Mouse (Mus musculus) stomach, embryonic 16.5 days (tissue): ENCODE data around the gene Dnah17. TPM values are rescaled to one million over a fixed set of nuclear protein-coding genes. Genes with fewer than 3 reads are reported as not detected.

ENCODE experiments used
- ATAC-seq: fragments of 200-750 bp; cut with Nextera tagmentation; 2 replicates; pipeline ENCODE4 v1.8.0; 2017; ENCODE audit warnings: moderate number of reproducible peaks, moderate TSS enrichment; ENCODE audit not compliant: insufficient read depth, low FRiP score
- H3K27ac ChIP-seq: fragments of 300-500 bp; sonication (generic); 2 replicates; pipeline ENCODE4 v1.5.1; 2014; ENCODE audit warnings: low read length
- H3K27me3 ChIP-seq: fragments of 300-500 bp; sonication (generic); 2 replicates; pipeline ENCODE4 v1.6.1; 2014; ENCODE audit warnings: low read length, control low read depth, mixed read lengths; ENCODE audit not compliant: control insufficient read depth, insufficient read depth
- H3K36me3 ChIP-seq: fragments of 300-500 bp; sonication (generic); 2 replicates; pipeline ENCODE4 v1.6.1; 2014; ENCODE audit warnings: low read length; ENCODE audit not compliant: control insufficient read depth, insufficient read depth
- H3K4me1 ChIP-seq: fragments of 300-500 bp; sonication (generic); 2 replicates; pipeline ENCODE4 v1.6.1; 2014; ENCODE audit warnings: low read length, control low read depth, mixed read lengths; ENCODE audit not compliant: control insufficient read depth, insufficient read depth
- H3K4me2 ChIP-seq: fragments of 300-500 bp; sonication (generic); 2 replicates; pipeline ENCODE4 v1.6.1; 2014; ENCODE audit warnings: low read depth, low read length, mixed read lengths
- H3K4me3 ChIP-seq: fragments of 300-500 bp; sonication (generic); replicated peaks from 2 replicates; pipeline ENCODE4 v1.5.1; 2014; ENCODE audit warnings: mild to moderate bottlenecking, low read length
- H3K9ac ChIP-seq: fragments of 300-500 bp; sonication (generic); 2 replicates; pipeline ENCODE4 v1.6.1; 2014; ENCODE audit warnings: low read length
- H3K9me3 ChIP-seq: fragments of 300-500 bp; sonication (generic); replicated peaks from 2 replicates; pipeline ENCODE4 v1.6.1; 2016; ENCODE audit warnings: low read length, control low read depth; ENCODE audit not compliant: control insufficient read depth
- WGBS: fragments of 180-500 bp; shearing (Covaris S2); extraction: QIAGEN DNeasy Blood & Tissue Kit; methylation state at CpG from one replicate; pipeline ENCODE4 v1.1.7; 2014; 5-methylcytosine and 5-hydroxymethylcytosine counted together
- polyA plus RNA-seq: library from polyadenylated mRNA; unstranded; fragments of >200 nt; fragmentation: Nextera tagmentation; extraction: Ambion mirVana; gene quantifications from 2 replicates; pipeline ENCODE4 v1.2.1, GENCODE M21; 2015

Dnah17 gene
- polyA plus RNA-seq, 1 experiment from 2014 or later: 0.13 TPM

GRCm38 (mm10) chr11:118035068-118035467 lies 95.4 kb downstream of the Dnah17 start:
- no peak for ATAC-seq
- Histone ChIP-seq H3K9me3 (no peaks in the 10 kb centered on the region), H3K4me1 (0 out of 2 replicates have a peak, but pooled peaks cover 3% of the 10 kb centered on the region), H3K27me3 (no peaks in the 10 kb centered on the region), H3K4me3 (no peak overlapping the region), H3K27ac (no peak overlapping the region), H3K9ac (no peak overlapping the region), H3K36me3 (no peaks in the 10 kb centered on the region; the same call in 1 of the 2 replicates), H3K4me2 (no peak overlapping the region)
- WGBS: 55% methylated on average over 9 of the region's 9 CpGs

GRCm38 (mm10) chr11:118034395-118034794 lies 96.0 kb downstream of the Dnah17 start:
- Histone ChIP-seq H3K4me3 (no peak overlapping the region), H3K27ac (no peak overlapping the region), H3K9me3 (no peaks in the 10 kb centered on the region), H3K4me2 (no peak overlapping the region), H3K36me3 (no peaks in the 10 kb centered on the region; the same call in 1 of the 2 replicates), H3K9ac (no peak overlapping the region), H3K4me1 (0 out of 2 replicates have a peak, but pooled peaks cover 3% of the 10 kb centered on the region), H3K27me3 (no peaks in the 10 kb centered on the region)
- ATAC-seq: no peak
- WGBS: 65% methylated on average over 13 of the region's 13 CpGs

GRCm38 (mm10) chr11:118031134-118031533 lies 99.3 kb downstream of the Dnah17 start:
- Histone ChIP-seq H3K27me3 (no peaks in the 10 kb centered on the region), H3K27ac (no peak overlapping the region), H3K9ac (no peak overlapping the region), H3K4me1 (0 out of 2 replicates have a peak, but pooled peaks cover 3% of the 10 kb centered on the region), H3K9me3 (no peaks in the 10 kb centered on the region), H3K36me3 (no peaks in the 10 kb centered on the region; the same call in 1 of the 2 replicates), H3K4me3 (no peak overlapping the region), H3K4me2 (no peak overlapping the region)
- WGBS: 72% methylated on average over 9 of the region's 9 CpGs
- no peak for ATAC-seq

- Histone ChIP-seq H3K27me3 (no peaks in the 10 kb centered on the region), H3K4me1 (no peaks in the 10 kb centered on the region)
These were observed 101.3 kb downstream of the Dnah17 start for GRCm38 (mm10) chr11:118029170-118029569.

GRCm38 (mm10) chr11:118024111-118024510 lies 106.3 kb downstream of the Dnah17 start:
- Histone ChIP-seq H3K9ac (no peak overlapping the region), H3K36me3 (no peaks in the 10 kb centered on the region), H3K4me3 (no peak overlapping the region), H3K27ac (no peak overlapping the region), H3K27me3 (no peaks in the 10 kb centered on the region), H3K4me2 (no peak overlapping the region), H3K9me3 (no peaks in the 10 kb centered on the region), H3K4me1 (no peaks in the 10 kb centered on the region)
- ATAC-seq: no peak
- 62% methylated on average over 2 of the region's 2 CpGs for WGBS

More at GRCm38 (mm10) chr11:118029170-118029569, 101.3 kb downstream of the Dnah17 start:
- 84% methylated on average over 6 of the region's 6 CpGs for WGBS
- no peaks in the 10 kb centered on the region for H3K9me3 ChIP-seq
- H3K9ac ChIP-seq: no peak overlapping the region
- H3K27ac ChIP-seq: peak overlapping the region; percentile 18; the same call in 1 of the 2 replicates
- no peak; the same call in 1 of the 2 replicates for ATAC-seq
- H3K36me3 ChIP-seq: no peaks in the 10 kb centered on the region; the same call in 1 of the 2 replicates
- no peak overlapping the region for H3K4me3 ChIP-seq
- no peak overlapping the region for H3K4me2 ChIP-seq

- no peak overlapping the region for H3K4me3 ChIP-seq
- no peaks in the 10 kb centered on the region for H3K4me1 ChIP-seq
- H3K36me3 ChIP-seq: no peaks in the 10 kb centered on the region
- WGBS: 90% methylated on average over 7 of the region's 7 CpGs
- no peak overlapping the region for H3K27ac ChIP-seq
- H3K9ac ChIP-seq: no peak overlapping the region
- no peak overlapping the region for H3K4me2 ChIP-seq
- H3K9me3 ChIP-seq: no peaks in the 10 kb centered on the region
- ATAC-seq: no peak
- H3K27me3 ChIP-seq: no peaks in the 10 kb centered on the region
These were observed 107.0 kb downstream of the Dnah17 start for GRCm38 (mm10) chr11:118023475-118023874.

- Histone ChIP-seq H3K27me3 (no peaks in the 10 kb centered on the region), H3K9me3 (no peaks in the 10 kb centered on the region), H3K36me3 (0 out of 2 replicates have a peak, but pooled peaks cover 7% of the 10 kb centered on the region), H3K4me3 (no peak overlapping the region), H3K9ac (no peak overlapping the region), H3K4me2 (no peak overlapping the region), H3K4me1 (no peaks in the 10 kb centered on the region), H3K27ac (no peak overlapping the region)
- 52% methylated on average over 1 of the region's 1 CpGs for WGBS
- ATAC-seq: peak; percentile 26; the same call in 1 of the 2 replicates
These were observed 108.6 kb downstream of the Dnah17 start for GRCm38 (mm10) chr11:118021806-118022205.

- H3K4me1 ChIP-seq: no peaks in the 10 kb centered on the region
- 92% methylated on average over 4 of the region's 4 CpGs for WGBS
- H3K9ac ChIP-seq: no peak overlapping the region
- H3K4me3 ChIP-seq: no peak overlapping the region
- H3K36me3 ChIP-seq: 0 out of 2 replicates have a peak, but pooled peaks cover 7% of the 10 kb centered on the region
- H3K27me3 ChIP-seq: no peaks in the 10 kb centered on the region
- H3K27ac ChIP-seq: no peak overlapping the region
- ATAC-seq: no peak
- no peaks in the 10 kb centered on the region for H3K9me3 ChIP-seq
- H3K4me2 ChIP-seq: no peak overlapping the region
These were observed 112.1 kb downstream of the Dnah17 start for GRCm38 (mm10) chr11:118018328-118018727.

- Histone ChIP-seq H3K9me3 (no peaks in the 10 kb centered on the region), H3K4me1 (no peaks in the 10 kb centered on the region), H3K36me3 (0 out of 2 replicates have a peak, but pooled peaks cover 7% of the 10 kb centered on the region), H3K4me2 (no peak overlapping the region), H3K9ac (no peak overlapping the region), H3K27ac (no peak overlapping the region), H3K4me3 (no peak overlapping the region), H3K27me3 (no peaks in the 10 kb centered on the region)
- WGBS: 90% methylated on average over 8 of the region's 8 CpGs
- ATAC-seq: no peak
These were observed 114.9 kb downstream of the Dnah17 start for GRCm38 (mm10) chr11:118015381-118016145.
